Mouse (Mus musculus) erythroblast, embryonic 14.5 days (primary cell): Measurements from ENCODE around the gene Hyal3. TPM values are rescaled to one million over a fixed set of nuclear protein-coding genes. Genes with fewer than 3 reads are reported as not detected.

Source experiments
- H3K27me3 ChIP-seq: 2 replicates; pipeline ENCODE4 v1.6.1; 2012; ENCODE audit warnings: inconsistent platforms; ENCODE audit not compliant: control insufficient read depth
- H3K36me3 ChIP-seq: 2 replicates; pipeline ENCODE4 v1.6.1; 2012; ENCODE audit warnings: mild to moderate bottlenecking, inconsistent platforms; ENCODE audit not compliant: control insufficient read depth
- H3K4me1 ChIP-seq: 2 replicates; pipeline ENCODE4 v1.6.1; 2012; ENCODE audit warnings: inconsistent platforms; ENCODE audit not compliant: control insufficient read depth
- H3K4me3 ChIP-seq: replicated peaks from 2 replicates; pipeline ENCODE3; 2012; ENCODE audit warnings: moderate library complexity, mild to moderate bottlenecking, inconsistent platforms
- H3K9me3 ChIP-seq: 2 replicates; pipeline ENCODE4 v1.6.1; 2012; ENCODE audit warnings: low read length, inconsistent platforms, mixed read lengths; ENCODE audit not compliant: control insufficient read depth
- GATA1 ChIP-seq: IDR thresholded peaks from 2 replicates; pipeline ENCODE4 v1.6.1; 2012; ENCODE audit warnings: low read length, inconsistent platforms, mixed read lengths
- TAL1 ChIP-seq: IDR thresholded peaks from 3 replicates; pipeline ENCODE4 v1.6.1; 2012; ENCODE audit warnings: low read length, inconsistent platforms, mixed read lengths
- polyA plus RNA-seq: library from polyadenylated mRNA; stranded (reverse); fragments of >175 nt; gene quantifications from 2 replicates; pipeline ENCODE4 v1.2.3, GENCODE M21; 2012

The Hyal3 gene
- polyA plus RNA-seq, 1 experiment, result not detected

GRCm38 (mm10) chr9:107618778-107619545 is 38.3 kb downstream of the Hyal3 start:
- Histone ChIP-seq H3K4me3 (no peak overlapping the region), H3K36me3 (peaks cover 82% of the 10 kb centered on the region), H3K4me1 (peaks cover 12% of the 10 kb centered on the region), H3K27me3 (no peaks in the 10 kb centered on the region), H3K9me3 (no peaks in the 10 kb centered on the region)
- TF ChIP-seq GATA1 (no peak), TAL1 (no peak)

- Histone ChIP-seq H3K9me3 (no peaks in the 10 kb centered on the region), H3K4me3 (no peak overlapping the region), H3K36me3 (peaks cover 82% of the 10 kb centered on the region), H3K4me1 (peaks cover 14% of the 10 kb centered on the region), H3K27me3 (no peaks in the 10 kb centered on the region)
- no peak for TF ChIP-seq GATA1
- TF ChIP-seq TAL1, result no peak
These were observed 38.9 kb downstream of the Hyal3 start for GRCm38 (mm10) chr9:107619546-107619879.

DNA sequence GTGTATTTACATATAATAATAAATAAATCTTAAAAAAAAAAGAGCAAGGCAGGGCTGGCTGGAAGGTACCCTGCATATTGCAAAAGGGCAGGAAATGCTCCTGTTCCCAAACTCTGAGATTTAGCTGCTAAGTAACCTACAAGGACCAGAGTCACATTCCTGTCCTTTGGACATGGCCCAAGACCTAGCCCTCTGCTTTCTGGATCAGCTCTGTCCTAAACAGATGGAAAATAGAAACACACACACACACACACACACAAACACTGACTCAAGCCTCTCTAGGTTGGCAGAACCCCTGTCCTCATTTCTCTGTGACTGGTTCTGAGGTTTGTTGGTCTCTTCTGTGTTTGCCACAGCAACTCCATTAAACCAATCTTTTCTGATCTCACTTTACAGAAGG is 40.3 kb downstream of the Hyal3 start:
- H3K4me3 ChIP-seq, result no peak overlapping the region
- H3K27me3 ChIP-seq, result no peaks in the 10 kb centered on the region
- peaks cover 82% of the 10 kb centered on the region for H3K36me3 ChIP-seq
- H3K9me3 ChIP-seq, result no peaks in the 10 kb centered on the region
- TF ChIP-seq GATA1 (no peak), TAL1 (no peak)
- H3K4me1 ChIP-seq, result peaks cover 23% of the 10 kb centered on the region

DNA sequence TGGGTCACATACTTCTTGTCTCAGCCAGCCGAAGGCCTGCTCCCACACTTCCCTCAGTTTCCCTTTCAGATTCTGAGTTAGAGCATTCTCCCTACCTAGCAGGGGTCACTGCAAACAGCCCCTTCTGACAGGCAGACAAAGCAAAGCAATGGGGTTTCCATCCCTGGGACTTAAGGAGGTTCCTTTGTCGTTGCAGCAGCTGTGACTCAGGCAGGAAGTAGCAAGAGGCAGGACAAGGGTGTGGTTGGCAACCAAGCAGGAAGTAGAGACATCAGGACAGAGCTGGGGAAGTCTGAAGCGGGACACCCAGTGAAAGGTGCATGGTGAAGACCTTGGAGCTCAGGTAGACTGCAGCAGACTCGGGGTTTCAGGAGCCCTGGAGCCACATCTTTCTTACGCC is 43.9 kb downstream of the Hyal3 start:
- H3K9me3 ChIP-seq, result no peaks in the 10 kb centered on the region
- H3K36me3 ChIP-seq, result peaks cover 85% of the 10 kb centered on the region
- no peaks in the 10 kb centered on the region for H3K27me3 ChIP-seq
- H3K4me3 ChIP-seq, result no peak overlapping the region
- peaks cover 51% of the 10 kb centered on the region for H3K4me1 ChIP-seq
- no peak for TF ChIP-seq TAL1
- TF ChIP-seq GATA1, result no peak

DNA sequence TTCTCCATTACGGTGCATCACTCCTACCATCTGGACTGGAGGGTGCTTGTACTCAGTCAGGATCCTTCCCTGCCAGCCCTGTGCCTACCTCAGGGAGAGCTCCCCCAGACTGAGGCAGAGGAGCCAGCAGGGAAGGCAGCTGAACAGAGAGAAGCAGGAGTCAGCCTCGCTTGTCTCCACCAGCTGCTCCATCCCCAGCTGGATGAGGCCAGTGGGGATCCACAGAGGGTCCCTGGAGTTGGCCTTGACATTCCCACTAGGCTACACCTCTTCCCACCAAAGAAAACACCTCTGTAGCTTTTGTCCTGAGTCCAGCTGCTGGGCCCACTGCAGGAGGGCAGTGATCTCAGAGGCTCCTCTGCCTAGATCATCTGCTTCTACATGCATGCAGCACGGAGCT is 44.3 kb downstream of the Hyal3 start:
- no peak overlapping the region for H3K4me3 ChIP-seq
- H3K9me3 ChIP-seq, result no peaks in the 10 kb centered on the region
- H3K4me1 ChIP-seq, result peaks cover 51% of the 10 kb centered on the region
- no peaks in the 10 kb centered on the region for H3K27me3 ChIP-seq
- TF ChIP-seq GATA1 (no peak), TAL1 (no peak)
- peaks cover 85% of the 10 kb centered on the region for H3K36me3 ChIP-seq

GRCm38 (mm10) chr9:107625351-107626128 is 44.9 kb downstream of the Hyal3 start:
- TF ChIP-seq TAL1, result no peak
- Histone ChIP-seq H3K27me3 (no peaks in the 10 kb centered on the region), H3K4me1 (peaks cover 56% of the 10 kb centered on the region), H3K4me3 (no peak overlapping the region), H3K9me3 (no peaks in the 10 kb centered on the region), H3K36me3 (peaks cover 82% of the 10 kb centered on the region)

DNA sequence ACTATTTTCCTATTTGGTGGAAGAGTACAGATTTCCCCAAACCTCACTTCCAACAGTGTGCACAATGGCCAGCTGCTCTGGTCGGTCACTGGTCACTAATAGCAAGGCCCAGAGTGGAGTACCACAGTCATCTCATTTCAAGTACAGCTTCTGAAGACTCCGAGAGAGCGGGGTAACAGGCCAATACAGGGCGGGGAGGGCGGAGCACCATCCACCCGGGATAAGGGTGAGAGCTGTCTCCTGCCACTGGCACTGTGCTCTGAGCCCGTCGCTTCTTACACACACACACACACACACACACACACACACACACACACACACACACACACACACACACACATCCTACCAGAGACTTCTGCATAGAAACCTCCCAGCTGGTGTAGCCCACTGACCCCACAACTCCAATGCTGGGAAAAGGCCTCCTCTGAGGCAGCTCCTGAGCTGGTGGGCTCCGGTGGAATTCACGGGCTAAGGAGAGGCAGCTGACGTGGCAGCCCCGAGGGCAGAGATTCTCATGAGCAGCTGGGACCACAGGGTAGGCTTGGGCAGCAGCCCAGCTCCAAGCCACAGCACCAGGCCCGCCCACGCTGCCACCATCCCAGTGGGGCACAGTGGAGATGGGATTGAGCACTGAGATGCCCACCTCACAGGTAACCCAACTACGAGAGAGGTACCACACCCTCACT is 45.7 kb downstream of the Hyal3 start:
- Histone ChIP-seq H3K9me3 (no peaks in the 10 kb centered on the region), H3K4me3 (no peak overlapping the region), H3K4me1 (peaks cover 63% of the 10 kb centered on the region), H3K27me3 (no peaks in the 10 kb centered on the region), H3K36me3 (peaks cover 87% of the 10 kb centered on the region)
- no peak for TF ChIP-seq GATA1
- TF ChIP-seq TAL1, result no peak

DNA sequence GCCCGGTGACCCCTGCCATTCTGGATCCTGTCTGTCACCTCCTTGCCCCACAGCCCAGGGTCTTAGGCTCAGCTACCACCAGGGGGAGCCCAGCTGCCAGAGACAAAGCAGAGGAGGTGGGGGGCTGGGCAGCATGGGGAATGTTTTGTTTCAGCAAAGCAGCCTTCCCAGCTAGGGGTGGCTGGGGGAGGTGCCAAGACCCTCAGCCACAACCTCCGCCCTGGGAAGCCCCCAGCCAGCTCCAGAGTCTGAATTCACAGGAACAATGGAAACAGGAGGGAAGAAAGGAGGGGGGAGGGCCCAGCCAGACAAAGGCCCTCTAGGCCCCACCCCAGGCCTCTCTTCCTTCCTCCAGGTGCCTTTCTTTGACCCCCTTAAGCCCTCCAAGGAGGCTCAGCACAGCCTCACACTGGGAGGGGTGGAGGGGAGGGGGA is 46.2 kb downstream of the Hyal3 start:
- Histone ChIP-seq H3K4me1 (peaks cover 69% of the 10 kb centered on the region), H3K4me3 (no peak overlapping the region), H3K9me3 (no peaks in the 10 kb centered on the region), H3K36me3 (peaks cover 92% of the 10 kb centered on the region), H3K27me3 (no peaks in the 10 kb centered on the region)
- no peak for TF ChIP-seq GATA1
- no peak for TF ChIP-seq TAL1
